Mouse (Mus musculus) lung, adult 10 weeks (tissue): ENCODE results near the gene Rnf39. TPM values are rescaled to one million over a fixed set of nuclear protein-coding genes. Genes with fewer than 3 reads are reported as not detected.

Source experiments
- polyA plus RNA-seq: library from polyadenylated mRNA; stranded (reverse); fragments of 350-450 nt; fragmentation: Illumina TruSeq; extraction: RNeasy Lipid Tissue Mini Kit (QIAGEN cat#74804); gene quantifications from one replicate; pipeline ENCODE4 v1.2.3, GENCODE M21; 2014; ENCODE audit warnings: low read depth, low replicate concordance; ENCODE audit not compliant: insufficient read depth

Gene Rnf39
- 6.7 TPM for polyA plus RNA-seq

DNA sequence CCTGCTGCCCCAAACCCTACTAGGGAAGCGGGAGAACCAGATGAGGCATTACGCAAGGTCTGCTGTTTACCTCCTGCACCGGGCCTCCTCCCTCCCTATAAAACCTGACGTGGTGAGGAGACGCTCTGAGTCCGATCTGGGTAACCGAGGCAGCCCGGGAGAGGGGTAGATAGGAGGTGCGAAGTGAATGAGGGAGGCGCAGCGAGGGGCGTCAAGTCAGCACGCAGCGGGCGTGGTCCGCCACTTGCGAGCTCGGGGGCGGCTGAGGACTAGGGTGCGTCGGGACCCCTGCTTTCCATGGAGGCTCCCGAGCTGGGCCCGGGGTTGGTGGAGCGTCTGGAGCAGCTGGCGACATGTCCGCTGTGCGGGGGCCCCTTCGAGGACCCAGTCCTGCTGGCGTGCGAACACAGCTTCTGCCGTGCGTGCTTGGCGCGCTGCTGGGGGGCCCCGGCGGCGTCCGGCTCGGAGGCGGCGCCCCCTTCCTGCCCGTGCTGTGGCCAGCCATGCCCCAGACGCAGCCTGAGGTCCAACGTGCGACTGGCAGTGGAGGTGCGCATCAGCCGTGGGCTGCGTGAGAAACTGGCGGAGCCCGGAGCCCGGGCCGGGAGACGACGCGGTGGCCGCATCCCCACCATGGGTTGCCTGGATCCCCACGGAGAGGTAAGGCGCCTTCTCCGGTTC, at the start of gene Rnf39:
Gene Rnf39, plus strand, starts transcription at position 128 of the 681 bp plus-strand sequence.

DNA sequence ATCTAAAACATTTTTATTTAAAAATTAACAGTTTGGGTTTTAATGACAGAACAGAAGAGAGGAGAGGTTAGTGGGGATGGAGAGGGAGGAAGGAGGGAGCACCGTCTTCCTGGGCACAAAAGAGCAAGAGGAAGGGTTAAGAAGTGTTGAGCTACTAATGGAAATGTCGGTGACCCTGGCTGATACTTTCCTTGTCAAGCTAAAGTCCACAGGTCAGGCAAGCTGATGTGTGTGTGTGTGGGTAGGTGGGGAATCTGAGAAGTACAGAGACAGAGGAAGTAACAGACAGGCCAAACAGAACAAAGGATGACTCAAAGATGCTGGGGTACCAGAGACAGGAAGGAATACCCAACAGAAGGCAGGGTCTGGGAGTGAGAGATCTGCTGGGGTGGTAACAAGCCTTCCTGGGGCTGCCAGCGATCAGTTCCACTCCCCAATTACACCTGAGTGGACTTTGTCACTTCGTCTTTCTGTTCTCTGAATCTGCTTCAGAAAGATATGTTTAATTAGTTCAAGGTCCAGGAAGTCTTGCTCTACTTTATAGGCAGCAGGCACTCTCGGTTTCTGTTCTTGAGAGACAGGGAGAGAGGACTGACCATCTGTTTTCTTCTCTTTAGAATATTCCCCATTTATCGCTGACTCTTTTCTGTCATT, 45.0 kb upstream of the Rnf39 start, which contains the start of gene Trim31:
Gene Trim31, plus strand, starts transcription at position 567 of the 654 bp plus-strand sequence.

DNA sequence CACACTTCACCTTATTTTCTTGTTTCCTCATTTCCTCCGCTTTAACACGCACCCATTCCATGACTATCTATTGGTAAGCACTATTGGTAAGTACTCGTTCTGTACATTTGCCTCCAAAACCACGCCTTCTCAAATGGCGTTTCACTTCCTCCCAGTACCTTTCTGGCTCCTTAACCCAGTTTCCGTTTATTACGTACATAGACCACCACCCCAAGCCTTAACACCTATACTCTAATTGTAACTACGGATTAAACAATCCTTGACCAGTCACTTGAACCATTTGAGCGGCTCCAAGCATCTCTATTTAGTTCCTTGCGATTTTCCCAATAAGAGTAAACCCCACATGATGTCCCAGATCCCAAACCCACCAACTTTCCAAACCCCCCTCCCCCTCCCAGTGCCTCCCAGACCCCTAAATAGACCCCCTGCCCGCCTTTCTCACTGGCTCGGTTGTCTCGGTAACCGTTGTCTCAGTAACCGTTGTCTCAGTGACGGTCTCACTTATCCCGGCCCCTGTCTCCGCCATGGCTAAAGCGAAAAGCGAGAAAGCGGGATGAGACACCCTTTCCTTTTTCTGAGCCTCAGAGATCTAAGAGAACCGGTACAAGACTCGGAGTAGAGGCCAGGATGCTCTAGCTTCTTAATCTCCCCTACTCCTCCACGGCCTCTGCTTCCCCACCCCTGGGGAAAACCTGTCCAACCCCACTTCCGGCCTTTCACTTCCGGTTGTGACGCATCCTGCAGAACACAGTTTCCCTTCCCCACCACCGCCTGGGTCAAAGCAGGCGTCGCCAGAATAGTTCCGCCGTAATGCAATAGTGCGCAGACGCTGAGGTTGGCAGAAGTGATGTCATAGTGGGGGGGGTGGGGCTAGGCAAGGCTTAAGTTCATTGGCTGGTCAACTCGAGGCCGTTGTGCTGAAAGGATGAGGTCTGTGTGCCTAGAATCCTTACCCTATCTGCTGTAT, 8.5 kb downstream of the Rnf39 start, which contains the start of gene Ppp1r11:
Gene Ppp1r11, minus strand, starts transcription at position 761 of the 967 bp plus-strand sequence.

DNA sequence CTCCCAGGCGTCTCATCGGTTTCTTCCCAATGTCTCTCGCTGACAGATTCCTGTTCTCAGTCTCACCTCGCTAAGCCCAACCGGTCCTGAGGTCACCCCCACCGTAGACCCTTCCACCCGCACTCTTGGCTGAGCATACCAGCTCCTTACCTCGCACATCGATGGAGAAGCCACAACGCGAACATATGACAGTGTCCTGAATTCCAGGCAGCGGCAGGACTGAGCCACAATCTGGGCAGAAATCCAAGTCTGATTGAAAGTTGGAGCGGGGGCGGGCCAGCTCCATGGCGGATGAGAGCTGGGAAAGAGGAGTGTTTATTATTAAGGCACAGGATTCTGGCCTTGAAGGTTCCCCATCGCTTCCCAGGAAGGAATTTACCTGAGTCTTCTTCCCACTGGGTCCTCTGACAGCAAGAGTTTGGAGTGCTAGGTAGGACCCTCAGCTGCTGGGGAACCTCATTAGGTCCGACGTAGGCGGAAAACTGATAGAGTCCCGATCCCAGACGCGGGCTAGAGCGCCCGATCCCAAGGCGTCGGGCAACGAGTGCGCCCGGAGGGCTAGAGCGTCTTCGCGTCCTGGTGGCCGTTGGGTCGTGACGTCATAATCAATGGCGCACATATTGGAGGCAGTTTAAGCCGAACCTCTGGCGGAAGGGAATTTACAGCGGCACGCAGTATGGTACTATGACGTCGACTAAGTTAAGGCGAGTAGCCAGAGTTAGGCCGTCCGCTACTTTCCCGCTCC, 15.5 kb downstream of the Rnf39 start, which contains the start of the genes Znrd1 and Znrd1as:
Gene Znrd1, minus strand, starts transcription at position 561 of the 745 bp plus-strand sequence.
Gene Znrd1as, plus strand, starts transcription at position 594 of the 745 bp plus-strand sequence.

DNA sequence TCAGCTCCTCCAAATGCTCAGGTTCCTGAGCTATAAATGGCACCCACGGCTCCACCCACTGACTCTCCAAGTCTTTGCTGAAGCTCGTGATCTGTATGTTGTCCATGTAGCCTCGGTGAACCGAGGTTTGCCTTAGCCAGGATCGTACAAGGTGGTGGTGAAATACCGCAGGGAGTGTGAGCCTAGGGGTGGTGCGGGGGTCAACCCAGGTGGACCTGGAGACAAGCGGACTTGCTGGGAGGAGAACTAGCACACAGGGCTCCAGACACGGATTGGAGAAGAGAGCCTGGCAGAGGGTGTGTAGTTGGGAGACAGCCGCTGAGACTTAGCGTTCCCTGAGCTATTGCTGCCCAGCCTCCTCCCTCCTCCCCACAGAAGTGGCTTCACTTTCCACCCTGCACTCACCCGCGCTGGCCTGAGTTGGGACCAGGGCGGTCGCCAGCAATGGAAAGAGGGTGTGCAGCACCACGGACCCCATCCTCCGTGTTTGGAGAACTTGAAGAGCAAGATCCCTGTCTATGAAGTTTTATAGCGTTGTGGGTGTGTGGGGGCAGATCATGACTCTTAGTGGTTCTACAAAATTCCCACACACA, 38.6 kb downstream of the Rnf39 start, which contains the start of gene 2410137M14Rik:
Gene 2410137M14Rik, minus strand, starts transcription at position 17 of the 593 bp plus-strand sequence.

DNA sequence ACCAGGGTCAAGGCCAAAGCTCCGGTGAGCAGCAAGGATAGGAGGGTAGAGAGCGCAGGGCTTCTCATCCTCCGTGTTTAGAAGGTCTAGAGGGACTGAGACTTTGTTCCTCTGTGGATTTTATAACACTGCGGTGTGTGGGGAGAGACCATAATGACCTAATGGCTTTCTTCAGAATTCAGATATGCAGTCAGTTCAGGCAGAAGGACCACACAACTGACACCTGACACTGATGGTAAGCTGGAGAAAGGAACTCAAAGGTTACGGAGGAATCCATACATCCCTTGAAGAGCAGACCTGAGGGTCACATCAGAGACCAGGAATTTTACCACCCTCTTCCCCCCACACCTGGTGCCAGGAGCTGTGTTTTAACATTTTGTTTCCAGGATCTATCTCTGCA, 46.7 kb downstream of the Rnf39 start, which contains the start of gene H2-M5:
Gene H2-M5, minus strand, starts transcription at position 101 of the 400 bp plus-strand sequence.

Other genes starting within 250 kb of the Rnf39 start
- not detected for gene H2-M10.5, start 170.0 kb upstream of the Rnf39 start, polyA plus RNA-seq
- gene H2-M10.6, start 130.7 kb upstream of the Rnf39 start, polyA plus RNA-seq: not detected
- gene Trim26, start 105.8 kb upstream of the Rnf39 start, polyA plus RNA-seq: 21.6 TPM
- gene Trim15, start 75.7 kb upstream of the Rnf39 start, polyA plus RNA-seq: 0.49 TPM
- gene Trim10, start 73.3 kb upstream of the Rnf39 start, polyA plus RNA-seq: 0.20 TPM
- gene Trim40, start 52.8 kb upstream of the Rnf39 start, polyA plus RNA-seq: 0.18 TPM
- not detected for gene Trim31, start 44.8 kb upstream of the Rnf39 start, polyA plus RNA-seq
- gene Ppp1r11, start 8.8 kb downstream of the Rnf39 start, polyA plus RNA-seq: 112 TPM
- gene Znrd1, start 15.6 kb downstream of the Rnf39 start, polyA plus RNA-seq: 84.8 TPM
- 9.5 TPM for gene Znrd1as, start 15.7 kb downstream of the Rnf39 start, polyA plus RNA-seq
- gene 2410137M14Rik, start 38.3 kb downstream of the Rnf39 start, polyA plus RNA-seq: not detected
- 0.42 TPM for gene H2-M5, start 46.6 kb downstream of the Rnf39 start, polyA plus RNA-seq
- 7.6 TPM for gene Zfp57, start 58.2 kb downstream of the Rnf39 start, polyA plus RNA-seq
- gene Mog, start 80.5 kb downstream of the Rnf39 start, polyA plus RNA-seq: not detected
- gene Gabbr1, start 103.0 kb downstream of the Rnf39 start, polyA plus RNA-seq: 13.0 TPM
- gene Olfr90, start 145.6 kb downstream of the Rnf39 start, polyA plus RNA-seq: not detected
- not detected for gene Olfr91, start 155.4 kb downstream of the Rnf39 start, polyA plus RNA-seq
- gene Olfr92, start 177.2 kb downstream of the Rnf39 start, polyA plus RNA-seq: not detected
- not detected for gene Olfr93, start 218.6 kb downstream of the Rnf39 start, polyA plus RNA-seq